Mouse (Mus musculus): ENCODE measurements around the gene Plekhn1. TPM values are rescaled to one million over a fixed set of nuclear protein-coding genes. Genes with fewer than 3 reads are reported as not detected.

The Plekhn1 gene
- polyA plus RNA-seq, 1 experiment: 42.5 TPM

GRCm38 (mm10) chr4:156185456-156185949, 49.2 kb downstream of the Plekhn1 start:
- H3K27ac ChIP-seq (ENCODE audit: control insufficient read depth, insufficient read depth, low read depth, low read length, poor library complexity): no peak overlapping the region
- H3K4me1 ChIP-seq (ENCODE audit: control insufficient read depth, insufficient read depth, low read length): peaks cover 5% of the 10 kb centered on the region
- WGBS: 81% methylated on average over 13 of the region's 13 CpGs
- TF ChIP-seq POLR2A (IDR thresholded peaks at IDR 0.05; ENCODE audit: borderline replicate concordance, control insufficient read depth, low read depth, low read length) (no peak), CTCF (IDR thresholded peaks at IDR 0.05; ENCODE audit: control insufficient read depth, insufficient read depth, low read length) (no peak)
- no peak overlapping the region for H3K4me3 ChIP-seq (replicated peaks; ENCODE audit: control insufficient read depth, low read depth, low read length)

GRCm38 (mm10) chr4:156184291-156184954, 50.2 kb downstream of the Plekhn1 start:
- Histone ChIP-seq H3K4me1 (ENCODE audit: control insufficient read depth, insufficient read depth, low read length) (peaks cover 5% of the 10 kb centered on the region), H3K4me3 (replicated peaks; ENCODE audit: control insufficient read depth, low read depth, low read length) (no peak overlapping the region), H3K27ac (ENCODE audit: control insufficient read depth, insufficient read depth, low read depth, low read length, poor library complexity) (no peak overlapping the region)
- no peak for TF ChIP-seq POLR2A (IDR thresholded peaks at IDR 0.05; ENCODE audit: borderline replicate concordance, control insufficient read depth, low read depth, low read length)
- TF ChIP-seq CTCF (IDR thresholded peaks at IDR 0.05; ENCODE audit: control insufficient read depth, insufficient read depth, low read length): no peak
- 68% methylated on average over 7 of the region's 7 CpGs for WGBS

DNA sequence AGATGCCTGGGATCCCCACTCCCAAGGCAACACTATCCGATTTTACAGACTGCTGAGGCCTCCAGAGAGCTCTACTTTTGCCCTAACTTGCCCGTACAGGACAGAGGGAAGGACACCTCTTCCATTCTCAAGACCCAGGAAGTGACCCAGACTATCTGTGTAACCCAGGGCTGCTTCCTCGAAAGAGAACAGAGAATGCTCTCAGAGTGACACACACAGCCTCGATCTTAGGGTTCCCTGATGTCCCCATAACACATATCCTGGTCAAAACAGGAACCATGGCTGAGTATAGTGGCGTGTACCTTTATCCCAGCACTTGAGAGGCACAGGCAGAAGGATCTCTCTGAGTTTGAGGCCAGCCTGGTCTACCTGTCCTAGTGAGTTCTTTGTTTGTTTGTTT, 50.9 kb downstream of the Plekhn1 start:
- H3K4me3 ChIP-seq (replicated peaks; ENCODE audit: control insufficient read depth, low read depth, low read length): no peak overlapping the region
- H3K4me1 ChIP-seq (ENCODE audit: control insufficient read depth, insufficient read depth, low read length): peaks cover 2% of the 10 kb centered on the region; the same call in 1 of the 2 replicates
- no peak overlapping the region for H3K27ac ChIP-seq (ENCODE audit: control insufficient read depth, insufficient read depth, low read depth, low read length, poor library complexity)
- TF ChIP-seq POLR2A (IDR thresholded peaks at IDR 0.05; ENCODE audit: borderline replicate concordance, control insufficient read depth, low read depth, low read length) (no peak), CTCF (IDR thresholded peaks at IDR 0.05; ENCODE audit: control insufficient read depth, insufficient read depth, low read length) (no peak)
- WGBS: 42% methylated on average over 5 of the region's 5 CpGs

- Histone ChIP-seq H3K4me3 (replicated peaks; ENCODE audit: control insufficient read depth, low read depth, low read length) (no peak overlapping the region), H3K27ac (ENCODE audit: control insufficient read depth, insufficient read depth, low read depth, low read length, poor library complexity) (no peak overlapping the region), H3K4me1 (ENCODE audit: control insufficient read depth, insufficient read depth, low read length) (no peaks in the 10 kb centered on the region)
- WGBS: 89% methylated on average over 9 of the region's 9 CpGs
- TF ChIP-seq CTCF (IDR thresholded peaks at IDR 0.05; ENCODE audit: control insufficient read depth, insufficient read depth, low read length): no peak
- TF ChIP-seq POLR2A (IDR thresholded peaks at IDR 0.05; ENCODE audit: borderline replicate concordance, control insufficient read depth, low read depth, low read length): no peak
These were observed 57.0 kb downstream of the Plekhn1 start for GRCm38 (mm10) chr4:156177630-156178029.

DNA sequence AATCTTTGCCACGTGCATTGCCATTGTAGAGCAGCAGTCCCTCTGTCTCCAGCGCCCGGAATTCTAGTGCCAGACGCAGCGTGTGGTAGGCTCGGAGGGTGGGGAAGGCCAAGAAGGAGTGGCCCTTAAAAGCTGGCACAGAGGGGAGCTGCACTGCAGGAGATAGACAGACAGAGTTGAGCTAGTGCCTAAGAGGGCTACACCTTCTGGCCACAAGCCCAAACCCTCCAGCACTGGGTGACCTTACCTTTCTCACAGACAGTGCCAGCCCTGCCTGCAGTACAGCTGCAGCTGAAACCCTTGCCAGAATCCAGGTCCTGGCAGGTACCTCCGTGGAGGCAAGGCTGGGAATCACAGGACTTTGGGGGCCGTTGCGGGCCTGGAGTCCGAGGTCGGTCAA, 62.8 kb downstream of the Plekhn1 start:
- no peaks in the 10 kb centered on the region for H3K4me1 ChIP-seq (ENCODE audit: control insufficient read depth, insufficient read depth, low read length)
- WGBS: 90% methylated on average over 11 of the region's 11 CpGs
- TF ChIP-seq CTCF (IDR thresholded peaks at IDR 0.05; ENCODE audit: control insufficient read depth, insufficient read depth, low read length): no peak
- no peak for TF ChIP-seq POLR2A (IDR thresholded peaks at IDR 0.05; ENCODE audit: borderline replicate concordance, control insufficient read depth, low read depth, low read length)
- H3K27ac ChIP-seq (ENCODE audit: control insufficient read depth, insufficient read depth, low read depth, low read length, poor library complexity): no peak overlapping the region
- H3K4me3 ChIP-seq (replicated peaks; ENCODE audit: control insufficient read depth, low read depth, low read length): no peak overlapping the region

Other genes with a start within 250 kb of the Plekhn1 start
- 1.8 and 2.0 TPM in 2 replicates for gene B3galt6, start 242.2 kb downstream of the Plekhn1 start, polyA plus RNA-seq (2011; ENCODE audit: insufficient read depth, insufficient read length, low replicate concordance, missing spikeins)
- gene Sdf4, start 242.0 kb downstream of the Plekhn1 start, polyA plus RNA-seq (2011; ENCODE audit: insufficient read depth, insufficient read length, low replicate concordance, missing spikeins): 60.1 and 111 TPM in 2 replicates
- 6.4 and 12.4 TPM in 2 replicates for gene Tnfrsf4, start 221.0 kb downstream of the Plekhn1 start, polyA plus RNA-seq (2011; ENCODE audit: insufficient read depth, insufficient read length, low replicate concordance, missing spikeins)
- gene Tnfrsf18, start 208.7 kb downstream of the Plekhn1 start, polyA plus RNA-seq (2011; ENCODE audit: insufficient read depth, insufficient read length, low replicate concordance, missing spikeins): 7.9 and 8.0 TPM in 2 replicates
- not detected in 2 replicates for gene Ttll10, start 175.4 kb downstream of the Plekhn1 start, polyA plus RNA-seq (2011; ENCODE audit: insufficient read depth, insufficient read length, low replicate concordance, missing spikeins)
- gene 9430015G10Rik, start 124.9 kb downstream of the Plekhn1 start, polyA plus RNA-seq (2011; ENCODE audit: insufficient read depth, insufficient read length, low replicate concordance, missing spikeins): 18.8 and 30.8 TPM in 2 replicates
- gene Rnf223, start 104.3 kb downstream of the Plekhn1 start, polyA plus RNA-seq (2011; ENCODE audit: insufficient read depth, insufficient read length, low replicate concordance, missing spikeins): 0.85 TPM in 1 of 2 replicates, not detected in the other
- 21.5 and 37.5 TPM in 2 replicates for gene Agrn, start 37.4 kb downstream of the Plekhn1 start, polyA plus RNA-seq (2011; ENCODE audit: insufficient read depth, insufficient read length, low replicate concordance, missing spikeins)
- gene Isg15, start 34.0 kb downstream of the Plekhn1 start, polyA plus RNA-seq (2011; ENCODE audit: insufficient read depth, insufficient read length, low replicate concordance, missing spikeins): 134 and 235 TPM in 2 replicates
- 8.2 and 9.5 TPM in 2 replicates for gene AW011738, start 31.6 kb downstream of the Plekhn1 start, polyA plus RNA-seq (2011; ENCODE audit: insufficient read depth, insufficient read length, low replicate concordance, missing spikeins)
- gene Perm1, start 19.0 kb downstream of the Plekhn1 start, polyA plus RNA-seq (2011; ENCODE audit: insufficient read depth, insufficient read length, low replicate concordance, missing spikeins): 0.99 and 1.8 TPM in 2 replicates
- gene Noc2l, start 1.2 kb upstream of the Plekhn1 start, polyA plus RNA-seq (2011; ENCODE audit: insufficient read depth, insufficient read length, low replicate concordance, missing spikeins): 42.7 and 68.9 TPM in 2 replicates
- 56.6 and 90.7 TPM in 2 replicates for gene Samd11, start 20.8 kb upstream of the Plekhn1 start, polyA plus RNA-seq (2011; ENCODE audit: insufficient read depth, insufficient read length, low replicate concordance, missing spikeins)
- gene Vmn2r-ps159, start 96.2 kb upstream of the Plekhn1 start, polyA plus RNA-seq (2011; ENCODE audit: insufficient read depth, insufficient read length, low replicate concordance, missing spikeins): not detected in 2 replicates

Measured in bone marrow, adult 2 months (tissue).